Mouse (Mus musculus): ENCODE data around the gene Plekha4. TPM values are rescaled to one million over a fixed set of nuclear protein-coding genes. Genes with fewer than 3 reads are reported as not detected.
"Not testable (repeated sequence)": the region's sequence is repeated elsewhere in the genome, so short reads cannot be mapped to it uniquely, and the experiment has no call there.

The Plekha4 gene
- polyA plus RNA-seq, 1 experiment from 2014 or later, result 7.5 TPM

DNA sequence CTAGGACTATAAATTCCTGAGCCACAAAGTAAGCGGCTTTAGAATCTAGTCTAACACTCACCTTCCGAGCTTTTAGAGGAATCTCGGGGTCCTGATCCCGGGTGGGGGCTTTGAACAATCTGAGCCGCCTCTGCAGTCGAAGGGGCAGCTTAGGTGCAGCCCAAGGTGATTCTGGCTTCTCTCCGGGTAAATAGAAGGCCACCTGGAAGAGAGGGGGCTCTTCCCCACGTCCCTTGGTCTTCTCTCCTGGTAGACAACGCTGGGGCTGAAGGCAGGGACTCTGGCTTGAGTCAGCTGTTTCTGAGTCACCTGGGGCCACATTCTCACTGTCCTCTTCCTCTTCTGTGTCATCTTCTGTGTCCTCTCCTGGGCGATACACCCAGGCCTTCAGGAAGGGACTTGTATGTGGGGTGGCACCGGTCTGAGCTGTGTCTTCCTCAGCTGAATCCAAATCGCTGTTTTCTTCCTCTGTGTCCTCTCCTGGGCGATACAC lies 2.4 kb upstream of the Plekha4 start:
- H3K4me2 ChIP-seq (replicated peaks), result peak overlapping the region; percentile 11; the same call in 1 of the 2 replicates
- peaks cover 36% of the 10 kb centered on the region for H3K4me1 ChIP-seq
- no peak for ATAC-seq (ENCODE audit: insufficient number of reproducible peaks, low FRiP score, low TSS enrichment, low read depth)
- H3K36me3 ChIP-seq, result peaks cover 7% of the 10 kb centered on the region; the same call in 1 of the 2 replicates
- no peaks in the 10 kb centered on the region for H3K27me3 ChIP-seq
- H3K9ac ChIP-seq, result no peak overlapping the region
- no peak overlapping the region for H3K27ac ChIP-seq (replicated peaks)
- H3K4me3 ChIP-seq (replicated peaks), result peak overlapping the region; percentile 7
- WGBS, result 82% methylated on average over 13 of the region's 13 CpGs
- no peaks in the 10 kb centered on the region for H3K9me3 ChIP-seq (replicated peaks)

DNA sequence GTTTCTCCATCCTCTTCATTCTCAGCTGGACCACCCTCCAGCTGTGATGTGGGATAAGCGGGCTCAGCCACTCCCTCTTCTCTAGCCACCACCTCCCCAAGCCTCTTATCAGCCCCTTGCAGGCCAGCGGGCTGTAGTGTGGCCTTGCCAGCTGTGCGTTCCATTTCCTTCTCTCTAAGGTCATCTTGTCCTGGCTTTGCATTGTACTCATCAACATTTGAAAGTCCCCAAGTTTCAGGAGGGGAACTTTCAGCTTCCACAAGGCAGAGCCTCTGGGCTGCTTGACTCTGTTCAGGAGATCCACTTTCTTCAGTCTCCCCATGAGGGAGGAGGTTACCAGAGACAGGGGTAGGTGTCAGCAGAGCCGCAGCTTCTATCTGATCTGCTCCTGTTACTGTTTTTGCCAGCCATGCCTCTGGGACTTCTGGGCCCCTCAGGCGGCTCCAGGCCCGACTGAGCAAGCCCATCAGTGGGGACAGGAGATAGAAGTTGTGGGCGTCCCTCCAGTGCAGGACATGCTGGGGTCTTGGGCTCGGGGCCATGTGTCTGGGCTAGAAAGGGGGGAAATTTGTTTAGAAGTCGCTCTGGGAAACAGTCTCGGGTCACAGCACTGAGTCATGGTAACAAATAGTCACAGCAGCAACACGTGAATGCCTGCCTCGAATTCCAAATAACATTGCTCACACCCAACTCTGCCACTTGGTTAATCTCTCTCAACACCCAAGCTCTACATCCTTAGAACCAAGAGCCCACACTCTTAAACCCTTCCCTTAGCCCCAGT lies 1.1 kb upstream of the Plekha4 start:
- H3K9ac ChIP-seq, result peak overlapping the region; percentile 92
- H3K4me3 ChIP-seq (replicated peaks), result peak overlapping the region; percentile 89
- no peak for ATAC-seq (ENCODE audit: insufficient number of reproducible peaks, low FRiP score, low TSS enrichment, low read depth)
- WGBS, result 20% methylated on average over 12 of the region's 12 CpGs
- H3K4me1 ChIP-seq, result peaks cover 40% of the 10 kb centered on the region
- H3K4me2 ChIP-seq (replicated peaks), result peak overlapping the region; percentile 74
- H3K9me3 ChIP-seq (replicated peaks), result no peaks in the 10 kb centered on the region
- H3K27ac ChIP-seq (replicated peaks), result peak overlapping the region; percentile 95
- peaks cover 7% of the 10 kb centered on the region; the same call in 1 of the 2 replicates for H3K36me3 ChIP-seq
- H3K27me3 ChIP-seq, result no peaks in the 10 kb centered on the region

DNA sequence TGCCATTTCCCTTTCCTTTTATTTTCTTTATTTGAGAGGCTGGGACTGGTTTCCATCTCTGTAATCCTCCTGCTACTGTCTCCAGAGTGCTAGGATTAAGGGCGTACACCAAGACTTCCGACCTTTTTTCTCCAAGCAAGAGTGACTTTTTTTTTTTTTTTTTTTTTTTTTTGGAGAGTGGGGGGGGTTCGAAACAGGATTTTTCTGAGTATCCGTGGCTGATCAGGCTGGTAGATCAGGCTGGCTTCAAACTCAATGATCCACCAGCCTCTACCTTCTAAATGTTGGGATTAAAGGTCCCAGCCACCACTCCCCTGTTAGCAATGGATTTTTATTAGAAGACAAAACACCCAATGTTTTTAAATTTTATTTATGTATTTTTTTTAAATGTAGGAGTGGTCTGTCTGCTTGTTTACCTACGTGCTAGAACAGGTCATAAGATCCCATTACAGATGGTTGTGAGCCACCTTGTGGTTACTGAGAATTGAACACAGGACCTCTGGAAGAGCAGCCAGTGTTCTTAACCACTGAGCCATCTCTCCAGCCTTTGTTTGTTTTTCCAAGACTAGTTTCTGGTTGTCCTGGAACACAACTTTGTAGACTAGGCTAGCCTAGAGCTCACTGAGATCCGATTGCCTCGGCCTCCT lies 467 bp downstream of the Plekha4 start:
- Histone ChIP-seq H3K27ac (replicated peaks) (peak overlapping the region; percentile 95), H3K9ac (peak overlapping the region; percentile 92), H3K36me3 (peaks cover 7% of the 10 kb centered on the region; the same call in 1 of the 2 replicates), H3K4me3 (replicated peaks) (peak overlapping the region; percentile 89), H3K9me3 (replicated peaks) (no peaks in the 10 kb centered on the region), H3K4me1 (peaks cover 42% of the 10 kb centered on the region), H3K4me2 (replicated peaks) (peak overlapping the region; percentile 74), H3K27me3 (no peaks in the 10 kb centered on the region)
- WGBS, result 22% methylated on average over 7 of the region's 7 CpGs
- ATAC-seq (ENCODE audit: insufficient number of reproducible peaks, low FRiP score, low TSS enrichment, low read depth), result no peak

DNA sequence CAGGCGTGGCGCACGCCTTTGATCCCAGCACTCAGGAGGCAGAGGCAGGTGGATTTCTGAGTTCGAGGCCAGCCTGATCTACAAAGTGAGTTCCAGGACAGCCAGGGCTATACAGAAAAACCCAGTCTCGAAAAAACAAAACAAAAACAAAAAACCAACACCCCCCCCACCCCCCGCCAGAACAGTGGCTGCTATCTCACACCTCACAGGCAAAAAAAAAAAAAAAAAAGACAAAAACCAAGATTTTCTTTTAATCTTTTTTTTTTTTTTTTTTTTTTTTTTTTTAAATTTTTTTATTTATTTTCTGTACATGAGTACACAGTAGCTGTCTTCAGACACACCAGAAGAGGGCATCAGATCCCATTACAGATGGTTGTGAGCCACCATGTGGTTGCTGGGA lies 1.0 kb downstream of the Plekha4 start:
- ATAC-seq (ENCODE audit: insufficient number of reproducible peaks, low FRiP score, low TSS enrichment, low read depth); H3K36me3 ChIP-seq; H3K9me3 ChIP-seq (replicated peaks); H3K27ac ChIP-seq (replicated peaks); H3K9ac ChIP-seq; H3K4me3 ChIP-seq (replicated peaks); H3K4me2 ChIP-seq (replicated peaks); H3K27me3 ChIP-seq: not testable (repeated sequence)
- peaks cover 40% of the 10 kb centered on the region for H3K4me1 ChIP-seq
- 89% methylated on average over 6 of the region's 6 CpGs for WGBS

DNA sequence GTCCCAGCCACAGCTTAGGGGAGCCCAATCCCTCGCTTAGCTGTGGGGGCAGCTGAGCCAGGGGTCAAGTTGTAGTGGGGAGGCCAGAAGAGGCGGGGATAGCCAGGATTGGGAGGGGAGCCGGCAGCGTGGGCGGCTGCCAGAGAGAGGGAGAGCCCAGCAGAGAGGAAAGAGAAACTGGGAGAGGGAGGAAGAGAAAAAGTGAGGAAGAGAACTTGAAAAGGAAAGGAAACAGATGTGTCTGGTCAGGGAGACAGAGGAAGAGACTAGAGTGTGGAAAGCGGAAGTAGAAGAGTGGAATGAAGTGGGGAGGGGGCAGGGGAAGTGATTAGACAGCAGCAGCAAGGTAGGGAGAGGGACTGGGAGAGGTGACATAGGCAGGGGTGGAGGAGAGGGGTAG lies 3.3 kb downstream of the Plekha4 start:
- Histone ChIP-seq H3K4me1 (peaks cover 24% of the 10 kb centered on the region), H3K4me2 (replicated peaks) (no peak overlapping the region), H3K27me3 (no peaks in the 10 kb centered on the region), H3K27ac (replicated peaks) (peak overlapping the region; percentile 12; the same call in 1 of the 2 replicates), H3K9ac (no peak overlapping the region), H3K36me3 (no peaks in the 10 kb centered on the region), H3K4me3 (replicated peaks) (no peak overlapping the region), H3K9me3 (replicated peaks) (no peaks in the 10 kb centered on the region)
- ATAC-seq (ENCODE audit: insufficient number of reproducible peaks, low FRiP score, low TSS enrichment, low read depth), result no peak
- 11% methylated on average over 6 of the region's 6 CpGs for WGBS

DNA sequence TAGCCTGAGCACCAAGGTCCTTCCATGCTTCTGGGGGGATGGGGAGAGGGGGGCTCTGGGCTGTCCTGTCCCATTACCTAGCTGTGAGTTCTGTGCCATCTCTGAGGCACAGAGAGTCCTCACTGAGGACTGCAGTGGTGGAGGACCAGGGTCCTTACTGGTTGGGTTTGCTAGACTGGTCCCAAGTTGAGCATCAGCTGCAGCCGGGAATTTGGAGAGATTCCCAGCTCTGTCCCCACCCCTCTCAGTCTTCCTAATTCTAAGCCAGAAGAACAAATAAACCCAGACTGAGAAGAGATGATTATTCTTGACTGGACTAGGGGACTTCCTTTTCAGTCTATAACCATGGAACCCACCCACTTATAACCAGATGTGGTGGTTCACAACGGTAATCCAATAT lies 4.5 kb downstream of the Plekha4 start:
- 31% methylated on average over 2 of the region's 2 CpGs for WGBS
- Histone ChIP-seq H3K4me3 (replicated peaks) (no peak overlapping the region), H3K9ac (no peak overlapping the region), H3K4me1 (peaks cover 12% of the 10 kb centered on the region), H3K27me3 (no peaks in the 10 kb centered on the region), H3K4me2 (replicated peaks) (peak overlapping the region; percentile 4; the same call in 1 of the 2 replicates), H3K9me3 (replicated peaks) (no peaks in the 10 kb centered on the region), H3K27ac (replicated peaks) (0 out of 2 replicates have a peak overlapping the region, but pooled peaks have one; percentile 41), H3K36me3 (no peaks in the 10 kb centered on the region)
- no peak for ATAC-seq (ENCODE audit: insufficient number of reproducible peaks, low FRiP score, low TSS enrichment, low read depth)

DNA sequence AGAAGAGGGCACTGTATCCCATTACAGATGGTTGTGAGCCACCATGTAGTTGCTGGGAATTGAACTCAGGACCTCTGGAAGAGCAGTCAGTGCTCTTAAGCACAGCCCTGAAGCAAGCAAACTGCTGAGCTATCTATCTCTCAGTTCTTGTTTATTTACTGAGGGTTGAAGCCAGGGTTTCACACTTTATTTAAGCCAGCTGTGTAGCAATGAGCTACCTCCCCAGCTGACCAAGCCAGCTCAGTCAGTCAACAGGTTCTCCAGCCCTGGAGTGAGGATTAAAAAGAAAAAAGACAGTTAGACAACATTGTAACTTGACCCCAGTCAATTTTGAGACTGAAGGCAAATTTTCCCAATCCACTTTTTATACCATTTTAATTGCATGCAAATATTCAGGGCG lies 9.5 kb downstream of the Plekha4 start:
- Histone ChIP-seq H3K9me3 (replicated peaks) (no peaks in the 10 kb centered on the region), H3K36me3 (no peaks in the 10 kb centered on the region), H3K4me2 (replicated peaks) (no peak overlapping the region), H3K27ac (replicated peaks) (no peak overlapping the region), H3K27me3 (no peaks in the 10 kb centered on the region), H3K9ac (no peak overlapping the region), H3K4me1 (peaks cover 11% of the 10 kb centered on the region), H3K4me3 (replicated peaks) (no peak overlapping the region)
- ATAC-seq (ENCODE audit: insufficient number of reproducible peaks, low FRiP score, low TSS enrichment, low read depth), result no peak
- 53% methylated on average over 1 of the region's 1 CpGs for WGBS

DNA sequence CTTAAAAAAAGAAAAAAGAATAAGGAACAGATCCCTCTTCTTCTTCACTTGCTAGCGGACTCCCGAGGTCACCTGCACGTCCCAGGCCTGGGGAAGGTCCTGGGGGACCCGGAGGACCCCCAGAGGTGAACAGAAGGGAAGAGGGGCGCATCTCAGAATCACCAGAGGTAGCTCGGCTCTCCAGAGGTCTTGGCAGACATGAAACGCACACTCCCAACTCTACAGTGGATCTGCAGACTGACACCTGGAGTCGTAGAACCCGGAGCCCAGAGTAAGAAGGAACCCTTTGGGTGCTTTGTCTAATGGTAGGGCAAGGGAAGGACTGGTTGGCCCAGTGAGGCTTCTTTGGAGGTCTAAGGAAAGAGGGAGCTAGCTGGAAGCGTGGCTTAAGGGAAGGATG lies 11.5 kb downstream of the Plekha4 start:
- H3K4me3 ChIP-seq (replicated peaks), result peak overlapping the region; percentile 50
- no peak; the same call in 1 of the 2 replicates for ATAC-seq (ENCODE audit: insufficient number of reproducible peaks, low FRiP score, low TSS enrichment, low read depth)
- no peak overlapping the region for H3K27ac ChIP-seq (replicated peaks)
- no peak overlapping the region for H3K9ac ChIP-seq
- WGBS, result 81% methylated on average over 10 of the region's 10 CpGs
- peaks cover 8% of the 10 kb centered on the region for H3K4me1 ChIP-seq
- peak overlapping the region; percentile 92 for H3K4me2 ChIP-seq (replicated peaks)
- no peaks in the 10 kb centered on the region for H3K9me3 ChIP-seq (replicated peaks)
- no peaks in the 10 kb centered on the region for H3K27me3 ChIP-seq
- no peaks in the 10 kb centered on the region for H3K36me3 ChIP-seq

DNA sequence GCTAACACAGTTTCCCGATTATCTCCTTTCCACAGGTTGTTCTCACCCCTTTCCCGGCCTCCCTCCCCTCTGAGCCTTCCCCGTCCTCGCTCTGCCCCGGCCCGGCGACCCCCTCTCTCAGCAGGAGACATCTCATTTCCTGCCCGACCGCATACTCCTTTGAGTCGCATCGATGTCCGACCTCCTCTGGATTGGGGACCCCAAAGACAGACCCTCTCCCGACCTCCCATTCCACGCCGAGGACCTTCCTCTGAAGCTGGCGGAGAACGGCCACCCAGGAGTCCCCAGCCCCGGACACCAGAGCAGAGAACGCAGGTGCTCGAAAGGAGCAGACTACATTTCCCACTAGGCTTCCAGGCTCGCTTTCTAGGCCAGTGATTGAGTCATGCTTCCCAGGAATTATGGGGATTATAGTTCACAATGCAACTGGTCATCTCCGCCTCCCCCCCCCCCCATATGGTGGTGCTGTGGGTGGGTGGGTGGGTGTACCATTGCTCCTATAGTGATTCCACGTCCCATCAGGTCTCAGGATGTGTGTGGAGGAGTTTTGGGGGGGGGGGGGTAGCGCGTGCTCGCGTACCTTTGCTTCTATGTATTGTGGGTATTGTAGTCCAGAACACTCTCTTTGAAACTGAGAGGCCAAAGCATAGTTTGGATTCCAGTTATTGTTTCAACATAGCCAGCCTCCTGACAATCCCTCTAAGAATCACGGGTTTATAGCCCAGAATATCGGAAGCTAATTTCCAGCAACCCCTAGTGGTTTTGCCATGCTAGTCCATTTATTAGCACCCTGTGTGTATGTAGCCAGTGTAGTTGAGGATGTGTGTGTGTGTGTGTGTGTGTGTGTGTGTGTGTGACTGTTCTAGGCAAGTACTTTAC lies 12.3 kb downstream of the Plekha4 start:
- Histone ChIP-seq H3K27ac (replicated peaks) (no peak overlapping the region), H3K4me3 (replicated peaks) (peak overlapping the region; percentile 50), H3K4me2 (replicated peaks) (peak overlapping the region; percentile 92), H3K4me1 (peaks cover 8% of the 10 kb centered on the region), H3K9ac (0 out of 2 replicates have a peak overlapping the region, but pooled peaks have one; percentile 23), H3K9me3 (replicated peaks) (no peaks in the 10 kb centered on the region), H3K27me3 (no peaks in the 10 kb centered on the region), H3K36me3 (no peaks in the 10 kb centered on the region)
- whole genome bisulfite sequencing, result 4% methylated on average over 29 of the region's 29 CpGs
- ATAC-seq (ENCODE audit: insufficient number of reproducible peaks, low FRiP score, low TSS enrichment, low read depth), result peak; percentile 73

DNA sequence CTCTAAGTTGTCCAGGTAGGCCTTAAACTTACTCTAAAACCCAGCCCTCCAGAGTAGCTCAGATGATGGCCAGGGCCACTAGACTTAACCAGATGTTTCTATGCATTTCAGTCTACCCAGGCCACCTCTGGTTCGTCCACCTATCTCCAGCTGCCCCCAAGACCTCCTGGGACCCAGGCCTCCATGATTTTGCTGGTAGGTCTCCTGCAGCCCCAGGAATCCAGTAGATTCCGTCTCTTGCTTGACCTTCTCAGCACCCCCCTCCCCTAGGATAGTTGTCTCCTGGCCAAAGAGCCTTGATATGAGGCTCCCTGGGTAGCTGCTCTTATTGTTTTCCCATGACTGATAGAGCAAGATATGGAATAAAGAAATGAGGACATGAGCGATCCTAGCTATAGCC lies 13.0 kb downstream of the Plekha4 start:
- no peak overlapping the region for H3K4me2 ChIP-seq (replicated peaks)
- H3K27ac ChIP-seq (replicated peaks), result no peak overlapping the region
- H3K9ac ChIP-seq, result no peak overlapping the region
- H3K27me3 ChIP-seq, result no peaks in the 10 kb centered on the region
- H3K4me3 ChIP-seq (replicated peaks), result no peak overlapping the region
- 79% methylated on average over 3 of the region's 3 CpGs for WGBS
- peaks cover 8% of the 10 kb centered on the region for H3K4me1 ChIP-seq
- H3K9me3 ChIP-seq (replicated peaks), result no peaks in the 10 kb centered on the region
- no peak for ATAC-seq (ENCODE audit: insufficient number of reproducible peaks, low FRiP score, low TSS enrichment, low read depth)
- H3K36me3 ChIP-seq, result no peaks in the 10 kb centered on the region

DNA sequence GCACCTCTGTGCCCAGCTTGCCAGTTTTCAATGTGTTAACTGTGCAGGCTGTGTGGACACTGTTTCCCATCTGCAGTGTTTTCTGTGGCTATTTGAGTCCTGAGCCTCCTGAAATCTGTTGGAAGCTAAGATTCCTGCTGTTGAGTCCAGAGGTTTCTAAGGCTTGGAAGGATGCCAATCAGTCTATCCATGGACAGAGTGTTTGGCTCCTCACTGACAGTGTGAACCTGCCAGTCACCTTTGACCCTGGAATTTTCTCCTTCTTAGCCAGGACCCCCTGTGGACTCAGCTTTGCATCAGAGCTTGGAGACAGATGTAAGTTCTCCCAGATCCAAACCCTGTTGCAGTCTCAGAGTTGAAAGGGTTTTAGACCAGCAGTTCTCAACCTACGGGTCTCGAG lies 14.1 kb downstream of the Plekha4 start:
- H3K36me3 ChIP-seq, result no peaks in the 10 kb centered on the region
- no peak for ATAC-seq (ENCODE audit: insufficient number of reproducible peaks, low FRiP score, low TSS enrichment, low read depth)
- no peak overlapping the region for H3K27ac ChIP-seq (replicated peaks)
- H3K4me1 ChIP-seq, result peaks cover 8% of the 10 kb centered on the region
- H3K27me3 ChIP-seq, result no peaks in the 10 kb centered on the region
- no peak overlapping the region for H3K4me2 ChIP-seq (replicated peaks)
- WGBS, result 59% methylated on average over 2 of the region's 2 CpGs
- H3K9me3 ChIP-seq (replicated peaks), result no peaks in the 10 kb centered on the region
- no peak overlapping the region for H3K9ac ChIP-seq
- no peak overlapping the region for H3K4me3 ChIP-seq (replicated peaks)
